Mouse (Mus musculus): ENCODE data around the gene Cpvl. TPM values are rescaled to one million over a fixed set of nuclear protein-coding genes. Genes with fewer than 3 reads are reported as not detected.
A peak's percentile ranks its signal among the peaks of the same experiment; 100 is the strongest.

Cpvl gene
- polyA plus RNA-seq, 1 experiment from 2014 or later: 0.82 TPM

DNA sequence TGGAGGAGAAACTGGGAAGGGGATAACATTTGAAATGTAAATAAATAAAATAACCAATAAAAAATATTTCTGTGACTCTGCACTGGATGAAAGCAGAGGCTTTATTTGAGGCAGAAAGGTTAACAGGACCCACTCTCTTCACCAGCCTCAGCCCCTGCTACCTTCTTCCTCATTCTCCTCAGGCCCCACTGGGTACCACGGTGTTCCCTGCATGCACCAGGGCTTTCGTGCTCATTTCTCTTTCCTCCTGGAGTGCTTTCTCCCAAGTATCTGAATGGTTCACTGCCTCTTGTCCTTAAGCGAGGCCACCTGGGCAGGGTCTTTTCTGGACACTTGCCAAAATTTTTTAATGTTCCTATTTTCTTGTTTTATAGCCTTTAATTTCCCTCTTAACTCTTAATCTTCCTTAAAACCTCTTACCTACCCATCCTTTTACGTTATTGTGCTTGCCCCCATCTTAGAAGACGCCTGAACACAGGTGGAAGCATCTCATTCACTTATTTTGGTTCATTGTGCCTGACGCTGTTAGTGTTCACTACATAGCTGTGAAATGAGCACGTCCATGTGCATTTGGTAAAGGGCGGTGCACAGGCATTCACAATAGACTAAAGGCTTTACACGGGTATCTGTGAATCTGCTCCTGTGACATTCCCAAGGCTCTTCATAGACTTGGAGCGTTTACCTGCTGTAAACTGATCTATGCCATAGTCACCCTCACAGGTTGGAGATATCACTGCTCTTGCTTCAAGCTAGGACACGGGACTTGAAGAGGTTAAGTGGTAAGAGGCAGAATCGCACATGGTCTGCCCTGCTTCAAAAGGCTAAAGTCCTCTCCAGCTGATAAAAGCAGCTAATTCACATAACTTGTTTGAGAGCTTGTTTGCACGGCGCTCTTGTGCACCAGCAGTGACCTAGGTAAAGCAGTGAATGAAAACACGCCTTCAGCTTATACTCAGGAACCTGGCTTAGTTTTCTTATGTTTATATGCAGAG lies 41.0 kb downstream of the Cpvl start:
- Histone ChIP-seq H3K27me3 (replicated peaks; ENCODE audit: control insufficient read depth, insufficient read depth, low read length) (no peaks in the 10 kb centered on the region), H3K4me1 (replicated peaks; ENCODE audit: control insufficient read depth, insufficient read depth, low read length) (0 out of 2 replicates have a peak, but pooled peaks cover 3% of the 10 kb centered on the region), H3K9ac (ENCODE audit: low read depth, low read length) (no peak overlapping the region), H3K4me2 (replicated peaks; ENCODE audit: low read depth) (no peak overlapping the region), H3K9me3 (ENCODE audit: control insufficient read depth) (no peaks in the 10 kb centered on the region), H3K36me3 (ENCODE audit: control insufficient read depth, insufficient read depth) (no peaks in the 10 kb centered on the region), H3K27ac (ENCODE audit: low read depth, low read length) (no peak overlapping the region), H3K4me3 (ENCODE audit: low read depth, low read length) (no peak overlapping the region)
- WGBS: 50% methylated on average over 15 of the region's 15 CpGs
- TF ChIP-seq CTCF (IDR thresholded peaks at IDR 0.05; ENCODE audit: low read depth): no peak
- ATAC-seq: peak; percentile 82

DNA sequence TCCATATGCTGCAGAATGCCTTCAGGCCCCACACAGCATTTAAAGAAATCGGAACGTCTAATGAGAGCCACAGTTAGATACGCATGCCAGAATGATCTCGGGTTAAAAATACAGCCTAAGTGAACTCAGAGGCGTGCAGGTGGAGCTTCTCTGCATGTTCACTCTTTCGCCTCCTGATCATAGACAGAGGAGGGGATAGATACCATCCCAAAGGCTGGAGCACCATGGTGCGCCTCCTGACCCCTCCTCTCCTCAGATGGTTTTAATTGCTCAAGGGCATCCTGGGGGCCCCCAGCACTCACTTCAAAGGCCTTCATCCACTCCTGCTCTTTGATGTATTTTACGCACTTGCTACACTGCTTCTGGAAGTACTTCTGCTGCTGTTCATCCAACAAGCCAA lies 46.9 kb downstream of the Cpvl start:
- no peak for TF ChIP-seq CTCF (IDR thresholded peaks at IDR 0.05; ENCODE audit: low read depth)

GRCm38 (mm10) chr6:53929858-53930257 lies 48.6 kb downstream of the Cpvl start:
- no peaks in the 10 kb centered on the region for H3K36me3 ChIP-seq (ENCODE audit: control insufficient read depth, insufficient read depth)
- H3K27ac ChIP-seq (ENCODE audit: low read depth, low read length): no peak overlapping the region
- no peak overlapping the region for H3K9ac ChIP-seq (ENCODE audit: low read depth, low read length)
- H3K4me1 ChIP-seq (replicated peaks; ENCODE audit: control insufficient read depth, insufficient read depth, low read length): no peaks in the 10 kb centered on the region
- no peaks in the 10 kb centered on the region for H3K27me3 ChIP-seq (replicated peaks; ENCODE audit: control insufficient read depth, insufficient read depth, low read length)
- H3K4me3 ChIP-seq (ENCODE audit: low read depth, low read length): no peak overlapping the region
- ATAC-seq: no peak
- no peaks in the 10 kb centered on the region for H3K9me3 ChIP-seq (ENCODE audit: control insufficient read depth)
- TF ChIP-seq CTCF (IDR thresholded peaks at IDR 0.05; ENCODE audit: low read depth): peak; percentile 55
- H3K4me2 ChIP-seq (replicated peaks; ENCODE audit: low read depth): no peak overlapping the region
- WGBS: 69% methylated on average over 4 of the region's 4 CpGs

More for the DNA sequence above, 46.9 kb downstream of the Cpvl start:
- Histone ChIP-seq H3K36me3 (ENCODE audit: control insufficient read depth, insufficient read depth) (no peaks in the 10 kb centered on the region), H3K9ac (ENCODE audit: low read depth, low read length) (no peak overlapping the region), H3K4me1 (replicated peaks; ENCODE audit: control insufficient read depth, insufficient read depth, low read length) (no peaks in the 10 kb centered on the region), H3K9me3 (ENCODE audit: control insufficient read depth) (no peaks in the 10 kb centered on the region), H3K27ac (ENCODE audit: low read depth, low read length) (no peak overlapping the region), H3K27me3 (replicated peaks; ENCODE audit: control insufficient read depth, insufficient read depth, low read length) (no peaks in the 10 kb centered on the region), H3K4me2 (replicated peaks; ENCODE audit: low read depth) (no peak overlapping the region), H3K4me3 (ENCODE audit: low read depth, low read length) (no peak overlapping the region)
- no peak for ATAC-seq
- WGBS: 83% methylated on average over 8 of the region's 8 CpGs

GRCm38 (mm10) chr6:53926197-53926596 lies 52.3 kb downstream of the Cpvl start:
- 94% methylated on average over 2 of the region's 2 CpGs for WGBS
- no peak overlapping the region for H3K9ac ChIP-seq (ENCODE audit: low read depth, low read length)
- no peak overlapping the region for H3K4me3 ChIP-seq (ENCODE audit: low read depth, low read length)
- no peaks in the 10 kb centered on the region for H3K36me3 ChIP-seq (ENCODE audit: control insufficient read depth, insufficient read depth)
- H3K27ac ChIP-seq (ENCODE audit: low read depth, low read length): no peak overlapping the region
- H3K4me2 ChIP-seq (replicated peaks; ENCODE audit: low read depth): no peak overlapping the region
- no peak for ATAC-seq
- H3K27me3 ChIP-seq (replicated peaks; ENCODE audit: control insufficient read depth, insufficient read depth, low read length): no peaks in the 10 kb centered on the region
- H3K4me1 ChIP-seq (replicated peaks; ENCODE audit: control insufficient read depth, insufficient read depth, low read length): no peaks in the 10 kb centered on the region
- TF ChIP-seq CTCF (IDR thresholded peaks at IDR 0.05; ENCODE audit: low read depth): no peak
- H3K9me3 ChIP-seq (ENCODE audit: control insufficient read depth): no peaks in the 10 kb centered on the region

DNA sequence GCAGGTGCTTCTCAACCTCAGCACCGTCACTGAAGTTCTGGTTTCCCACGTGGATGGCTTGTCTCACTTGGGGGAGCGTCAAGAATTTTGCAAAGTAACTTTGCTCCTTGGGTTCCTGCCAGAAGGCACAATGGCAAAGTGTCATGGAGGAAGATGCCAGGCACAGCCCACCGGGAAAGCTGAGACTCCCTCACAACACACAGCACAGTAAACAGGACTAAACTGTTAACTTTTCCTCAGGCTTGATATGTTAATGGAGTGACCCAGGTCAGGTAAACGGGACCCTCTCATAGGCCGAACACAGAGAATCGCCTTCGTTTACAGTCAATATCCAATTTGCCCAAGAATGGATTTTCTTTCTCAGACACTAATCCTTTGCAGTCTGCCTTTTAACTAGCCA lies 53.3 kb downstream of the Cpvl start:
- Histone ChIP-seq H3K9me3 (ENCODE audit: control insufficient read depth) (no peaks in the 10 kb centered on the region), H3K4me3 (ENCODE audit: low read depth, low read length) (no peak overlapping the region), H3K36me3 (ENCODE audit: control insufficient read depth, insufficient read depth) (no peaks in the 10 kb centered on the region), H3K4me2 (replicated peaks; ENCODE audit: low read depth) (no peak overlapping the region), H3K27me3 (replicated peaks; ENCODE audit: control insufficient read depth, insufficient read depth, low read length) (no peaks in the 10 kb centered on the region), H3K9ac (ENCODE audit: low read depth, low read length) (no peak overlapping the region), H3K27ac (ENCODE audit: low read depth, low read length) (no peak overlapping the region), H3K4me1 (replicated peaks; ENCODE audit: control insufficient read depth, insufficient read depth, low read length) (no peaks in the 10 kb centered on the region)
- 74% methylated on average over 8 of the region's 8 CpGs for WGBS
- no peak for TF ChIP-seq CTCF (IDR thresholded peaks at IDR 0.05; ENCODE audit: low read depth)
- ATAC-seq: no peak

GRCm38 (mm10) chr6:53920041-53920440 lies 58.4 kb downstream of the Cpvl start:
- H3K27ac ChIP-seq (ENCODE audit: low read depth, low read length): no peak overlapping the region
- H3K9ac ChIP-seq (ENCODE audit: low read depth, low read length): no peak overlapping the region
- no peak overlapping the region for H3K4me2 ChIP-seq (replicated peaks; ENCODE audit: low read depth)
- H3K4me1 ChIP-seq (replicated peaks; ENCODE audit: control insufficient read depth, insufficient read depth, low read length): no peaks in the 10 kb centered on the region
- no peaks in the 10 kb centered on the region for H3K27me3 ChIP-seq (replicated peaks; ENCODE audit: control insufficient read depth, insufficient read depth, low read length)
- H3K9me3 ChIP-seq (ENCODE audit: control insufficient read depth): no peaks in the 10 kb centered on the region
- H3K36me3 ChIP-seq (ENCODE audit: control insufficient read depth, insufficient read depth): no peaks in the 10 kb centered on the region
- TF ChIP-seq CTCF (IDR thresholded peaks at IDR 0.05; ENCODE audit: low read depth): no peak
- no peak overlapping the region for H3K4me3 ChIP-seq (ENCODE audit: low read depth, low read length)
- 86% methylated on average over 7 of the region's 7 CpGs for WGBS
- no peak for ATAC-seq
